Mouse (Mus musculus) kidney, adult 18-20 months (tissue): ENCODE measurements around the gene Aff3.

Source experiments
- DNase-seq: peaks from one replicate; pipeline ENCODE4 v3.0.0; 2021

The Aff3 gene

GRCm38 (mm10) chr1:38217098-38217497 is 447.7 kb downstream of the Aff3 start:
- DNase-seq = no peak

GRCm38 (mm10) chr1:38213377-38213776 is 451.4 kb downstream of the Aff3 start:
- no peak for DNase-seq

GRCm38 (mm10) chr1:38212386-38212785 is 452.4 kb downstream of the Aff3 start:
- no peak for DNase-seq

- DNase-seq = peak; percentile 33
Observed at GRCm38 (mm10) chr1:38202475-38203183, 462.1 kb downstream of the Aff3 start.

- no peak for DNase-seq
Observed at GRCm38 (mm10) chr1:38201796-38202195, 463.0 kb downstream of the Aff3 start.

- DNase-seq = no peak
Observed at GRCm38 (mm10) chr1:38199669-38200635, 464.8 kb downstream of the Aff3 start.

GRCm38 (mm10) chr1:38198393-38199029 is 466.2 kb downstream of the Aff3 start:
- DNase-seq = no peak

GRCm38 (mm10) chr1:38197145-38197682 is 467.5 kb downstream of the Aff3 start:
- DNase-seq = no peak

- no peak for DNase-seq
Observed at GRCm38 (mm10) chr1:38195721-38196120, 469.0 kb downstream of the Aff3 start.

GRCm38 (mm10) chr1:38186227-38186545 is 478.6 kb downstream of the Aff3 start:
- no peak for DNase-seq

GRCm38 (mm10) chr1:38185517-38186226 is 479.1 kb downstream of the Aff3 start:
- DNase-seq = peak; percentile 74

- DNase-seq = no peak
Observed at GRCm38 (mm10) chr1:38181020-38181550, 483.7 kb downstream of the Aff3 start.

- no peak for DNase-seq
Observed at GRCm38 (mm10) chr1:38178929-38179328, 485.8 kb downstream of the Aff3 start.

GRCm38 (mm10) chr1:38176077-38176476 is 488.7 kb downstream of the Aff3 start:
- DNase-seq = peak; percentile 30

GRCm38 (mm10) chr1:38171874-38172273 is 492.9 kb downstream of the Aff3 start:
- DNase-seq = no peak

GRCm38 (mm10) chr1:38165696-38166095 is 499.1 kb downstream of the Aff3 start:
- no peak for DNase-seq

GRCm38 (mm10) chr1:38150086-38150485 is 514.7 kb downstream of the Aff3 start:
- DNase-seq = no peak

GRCm38 (mm10) chr1:38146008-38146407 is 518.7 kb downstream of the Aff3 start:
- DNase-seq = no peak

GRCm38 (mm10) chr1:38141371-38141770 is 523.4 kb downstream of the Aff3 start:
- no peak for DNase-seq

- DNase-seq = no peak
Observed at GRCm38 (mm10) chr1:38140911-38141310, 523.8 kb downstream of the Aff3 start.

- no peak for DNase-seq
Observed at GRCm38 (mm10) chr1:38139396-38139795, 525.4 kb downstream of the Aff3 start.

GRCm38 (mm10) chr1:38132942-38133341 is 531.8 kb downstream of the Aff3 start:
- DNase-seq = no peak
